ENCODE assay signal across 16 mouse cellular contexts in the genomic region with DNA sequence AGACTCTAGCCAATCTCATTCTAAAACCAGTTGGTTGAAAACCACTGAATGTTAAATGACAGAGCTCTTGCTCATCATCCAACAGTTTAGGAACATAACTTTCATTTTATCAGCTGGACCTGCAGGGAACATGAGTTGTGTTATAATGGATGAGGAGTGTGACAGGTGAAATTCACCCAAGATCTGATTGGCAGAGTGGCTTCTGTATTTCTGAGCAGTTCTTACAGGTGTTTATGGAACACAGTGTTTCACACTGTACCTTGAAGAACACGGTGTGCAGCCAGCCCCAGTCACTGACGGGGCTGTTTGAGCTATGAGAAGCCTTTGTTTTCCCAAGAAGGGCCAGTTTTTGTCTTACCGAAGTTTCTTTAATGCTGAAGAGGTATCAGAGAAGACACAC.
"Had no signal": no experiment of that assay in that cellular context is flagged by ENCODE, and none has a peak within 500 bp of the region (broad histone marks: within the 10 kb centered on the region; RNA-seq: fewer than 3 reads in every experiment).

No protein-coding gene starts in this region.

- DNase-seq: heart, postnatal 10 days; heart, postnatal 14 days; heart, postnatal 36 days; heart, postnatal 4 days; kidney, adult 11 months; kidney, adult 18-20 months; kidney, adult 2 months; kidney, adult 8-10 months; kidney, adult 9 months; kidney, postnatal 10 days; kidney, postnatal 14 days; kidney, postnatal 25 days; kidney, postnatal 36 days; kidney, postnatal 4 days; layer of hippocampus, adult 9-11 months; layer of hippocampus, postnatal 36 days had no signal
